Mouse (Mus musculus): ENCODE results near the gene Cers6.

Gene Cers6

DNA sequence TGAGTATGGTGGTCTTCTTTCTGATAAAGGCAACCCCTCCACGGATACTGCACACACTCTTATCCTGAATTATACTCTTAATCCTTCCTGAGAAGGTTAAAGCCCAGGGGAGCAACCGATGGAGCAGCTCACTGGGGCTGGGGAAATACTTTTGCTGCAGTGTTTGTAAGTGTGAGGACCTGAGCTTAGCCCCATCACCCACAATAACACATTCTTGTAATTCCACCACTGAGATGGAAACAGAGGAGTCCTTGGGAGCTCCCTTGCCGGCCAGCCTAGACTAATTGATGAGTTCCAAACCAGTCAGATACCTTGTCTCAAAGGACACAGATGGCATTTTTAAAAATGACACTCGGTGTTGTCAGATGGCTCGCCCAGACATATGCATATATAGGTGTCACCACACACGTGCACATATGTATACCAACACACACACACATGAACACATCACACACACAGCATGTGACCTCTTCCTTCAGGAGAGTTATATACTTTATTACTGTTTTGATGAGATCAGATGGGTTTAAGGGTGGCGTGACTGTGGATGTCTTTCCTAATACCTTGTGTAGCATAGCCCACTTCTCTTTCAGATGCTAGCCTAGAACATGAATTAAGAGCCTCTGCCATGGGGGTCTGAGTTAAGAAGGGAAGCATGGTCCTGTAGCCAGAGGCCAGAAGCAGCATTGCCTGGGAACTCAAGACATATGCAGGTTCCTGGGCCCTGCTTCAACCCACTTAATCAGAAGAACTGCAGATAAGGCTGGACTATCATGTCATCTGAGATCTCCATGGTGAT is 210.4 kb downstream of the Cers6 start:
- no peak for DNase-seq (ENCODE audit: low spot score)

DNA sequence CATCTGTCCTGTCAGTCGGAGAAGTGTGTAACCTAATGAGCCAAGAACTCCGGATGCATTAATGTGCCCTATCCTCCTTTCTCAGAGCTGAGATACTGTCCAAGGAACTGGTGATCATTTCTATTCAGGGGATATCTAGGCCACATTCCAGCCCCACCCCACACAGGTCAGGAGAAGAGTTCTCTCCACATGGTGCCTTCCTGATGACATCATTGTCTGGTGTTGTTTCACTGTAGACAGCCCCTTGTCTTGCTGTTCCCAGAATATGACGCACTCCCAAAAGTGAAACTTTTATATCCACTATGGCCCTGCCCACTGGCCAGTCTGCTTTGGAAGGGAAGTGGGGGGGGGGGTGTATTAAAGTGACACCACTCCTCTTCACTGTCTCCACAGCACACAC is 215.9 kb downstream of the Cers6 start:
- DNase-seq (ENCODE audit: low spot score), result no peak

DNA sequence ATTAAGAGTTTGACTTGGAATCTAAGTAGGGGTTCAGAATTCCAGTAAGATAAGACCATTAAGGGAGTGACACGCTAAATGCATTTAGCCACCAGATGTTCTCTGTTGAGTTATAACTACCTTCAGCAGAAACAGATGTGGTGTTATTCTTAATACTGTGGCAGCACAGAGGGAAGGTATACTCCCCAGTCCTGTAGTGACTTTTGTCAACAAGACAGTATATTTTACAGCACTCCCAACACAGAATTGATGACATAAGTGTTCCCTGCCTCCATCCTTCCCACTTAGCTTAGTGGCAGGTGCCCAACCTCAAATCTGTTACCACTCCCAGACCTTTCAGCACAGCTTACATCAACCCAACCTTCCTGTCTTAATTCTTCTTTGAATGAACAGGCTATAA is 219.5 kb downstream of the Cers6 start:
- DNase-seq (ENCODE audit: low spot score), result no peak

DNA sequence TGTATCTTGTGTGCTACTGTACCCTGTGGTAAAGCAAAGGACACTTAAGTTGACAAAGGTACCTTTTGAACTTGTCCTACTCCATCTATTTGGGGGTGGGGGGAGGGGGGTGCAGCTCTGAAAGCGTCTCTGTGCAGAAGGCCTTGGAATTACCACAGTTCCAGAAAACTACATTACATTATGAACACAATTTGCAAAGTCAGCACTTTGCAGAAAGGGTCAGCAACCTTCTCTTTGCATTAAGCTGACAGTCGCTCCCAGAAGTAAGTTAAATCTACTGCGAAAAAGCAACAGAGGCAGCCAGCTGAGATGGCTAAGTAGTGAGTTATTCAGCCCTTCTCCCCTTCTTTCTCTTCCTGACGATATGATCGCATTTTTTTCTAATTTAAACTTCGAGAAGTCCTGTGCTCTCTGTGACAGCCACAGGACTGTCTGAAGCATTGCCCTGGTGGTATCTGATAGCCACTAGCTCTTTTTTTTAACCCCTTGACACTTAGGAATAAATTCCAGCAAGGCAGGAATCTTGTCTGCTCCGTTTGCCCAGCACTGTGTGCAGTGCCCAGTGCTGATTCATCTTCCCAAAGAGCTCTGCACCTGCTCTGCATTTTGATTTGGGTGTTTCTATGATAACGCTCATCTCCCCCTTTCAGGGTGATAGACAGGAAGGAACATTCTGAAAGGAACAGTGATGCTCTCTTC is 221.4 kb downstream of the Cers6 start:
- DNase-seq (ENCODE audit: low spot score), result no peak

DNA sequence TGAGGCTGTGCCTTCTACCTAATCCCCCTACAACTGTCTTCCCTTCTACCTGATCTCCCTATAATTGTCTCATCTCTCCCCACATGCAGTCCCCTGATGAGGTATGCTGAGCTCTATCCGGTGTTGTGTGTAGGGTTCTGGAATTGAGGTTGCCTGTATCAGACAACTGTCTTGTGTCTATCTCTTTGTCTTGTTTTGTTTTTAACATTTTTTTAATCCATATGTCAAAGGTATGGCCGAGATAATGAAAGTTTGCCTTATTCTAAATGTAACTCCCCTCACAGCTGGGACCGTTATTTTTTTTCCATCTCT is 221.9 kb downstream of the Cers6 start:
- no peak for DNase-seq (ENCODE audit: low spot score)

DNA sequence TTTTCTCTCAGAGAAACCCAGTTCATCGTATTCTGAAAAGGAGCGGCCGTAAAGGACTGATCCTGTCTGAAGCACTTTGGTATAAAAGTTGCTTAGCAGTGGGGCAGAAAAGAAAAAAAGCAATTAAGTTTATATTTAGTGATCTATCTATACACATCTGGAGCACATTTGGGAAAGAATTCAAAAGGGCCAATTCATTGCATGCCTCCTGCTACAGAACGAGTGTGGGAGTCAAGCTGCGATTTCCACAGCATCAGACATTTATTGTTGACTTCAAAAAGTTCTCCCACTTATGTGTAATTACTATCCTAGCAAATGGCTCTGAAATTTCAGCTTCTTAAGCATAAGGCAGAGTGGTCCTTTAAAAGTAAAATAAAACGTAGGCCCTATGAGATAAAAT is 223.2 kb downstream of the Cers6 start:
- no peak for DNase-seq (ENCODE audit: low spot score)

DNA sequence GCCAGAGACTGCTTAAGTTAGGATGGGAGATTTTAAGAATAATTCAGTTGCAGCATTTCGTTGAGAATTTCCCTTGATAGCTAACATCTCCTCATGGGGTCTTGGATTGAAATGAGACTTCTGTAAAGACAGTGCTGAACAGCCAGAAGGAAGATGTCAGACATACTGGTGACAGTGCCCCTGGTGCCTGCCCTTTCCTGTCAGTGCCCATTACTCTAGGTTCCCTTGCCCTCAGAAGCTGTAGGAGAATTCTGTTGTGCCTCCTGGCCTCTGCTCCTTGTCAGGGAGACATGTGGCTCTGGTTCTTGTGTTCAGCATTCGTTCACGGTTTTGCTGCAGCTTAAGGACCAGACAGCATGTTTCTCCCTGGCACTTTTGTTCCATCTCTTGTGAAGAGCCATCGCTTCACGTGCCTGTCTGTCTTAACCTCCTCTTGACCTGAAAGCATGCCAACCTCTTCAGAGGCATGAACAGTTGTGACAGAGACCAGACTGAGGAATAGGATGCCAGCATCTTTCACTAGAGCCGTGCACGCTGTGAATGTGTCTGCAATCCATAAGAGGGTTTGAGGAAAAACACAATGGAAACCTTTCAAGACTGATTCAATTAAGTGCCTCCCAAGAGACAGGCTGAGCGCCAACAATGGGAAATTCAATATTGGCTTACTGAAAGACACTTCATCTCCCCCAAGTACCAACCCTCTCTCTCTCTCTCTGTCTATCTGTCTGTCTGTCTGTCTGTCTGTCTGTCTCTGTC is 225.4 kb downstream of the Cers6 start:
- no peak for DNase-seq (ENCODE audit: low spot score)

DNA sequence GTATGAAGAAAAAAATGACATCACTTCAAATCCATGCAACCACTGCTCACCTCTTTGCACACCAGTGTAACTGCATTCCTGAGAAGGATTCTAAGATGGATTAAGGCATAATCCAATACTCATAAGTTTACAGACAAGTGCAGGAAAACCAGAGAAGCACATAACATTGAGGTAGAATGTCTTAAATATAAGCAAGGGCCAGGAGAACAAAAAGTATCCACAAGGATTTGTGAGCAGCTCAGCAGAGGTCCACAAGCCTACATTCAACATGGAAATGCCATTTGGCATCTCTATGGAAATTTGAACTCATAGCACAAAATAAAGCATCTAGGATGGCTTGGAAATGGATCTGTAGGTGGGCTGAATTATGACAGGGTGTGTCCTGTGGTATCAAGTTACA is 234.6 kb downstream of the Cers6 start:
- no peak for DNase-seq (ENCODE audit: low spot score)

DNA sequence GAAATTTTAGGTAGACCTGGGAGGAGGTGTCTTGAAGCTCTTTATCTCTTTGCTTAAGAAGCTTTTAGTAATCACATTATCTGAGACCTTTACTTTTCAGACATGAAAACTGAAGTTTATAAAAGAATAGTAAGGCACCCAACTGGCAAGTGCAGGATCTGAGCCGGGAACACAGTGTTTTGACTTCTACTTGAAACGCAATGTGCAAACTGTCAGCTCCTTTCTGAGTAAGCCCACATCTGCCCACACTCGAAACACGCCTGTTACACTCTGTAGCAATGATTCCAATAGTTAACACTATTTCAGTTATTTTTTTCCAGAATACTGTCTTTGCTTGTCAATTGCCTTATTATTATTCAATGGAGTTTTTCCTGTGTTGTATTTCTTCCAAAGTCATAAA is 235.6 kb downstream of the Cers6 start:
- DNase-seq (ENCODE audit: low spot score), result no peak

DNA sequence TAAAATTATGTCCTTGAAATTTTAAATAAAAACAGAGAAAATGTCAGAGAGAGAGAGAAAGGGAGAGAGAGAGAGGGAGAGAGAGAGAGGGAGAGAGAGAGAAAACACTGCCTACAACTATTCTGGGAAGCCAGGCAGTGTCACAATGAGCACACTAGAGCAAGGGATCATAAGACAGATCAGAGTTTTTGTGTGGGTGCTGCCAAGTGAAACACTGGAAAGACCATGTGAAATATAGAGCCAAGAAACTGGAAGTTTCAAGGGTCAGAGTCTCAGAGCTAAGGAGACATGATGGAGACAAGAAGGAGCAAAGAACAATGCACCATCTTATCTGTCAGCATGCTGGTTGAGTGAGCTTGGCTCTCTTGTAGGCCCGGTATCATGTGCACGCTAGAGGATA is 236.3 kb downstream of the Cers6 start:
- DNase-seq (ENCODE audit: low spot score), result no peak

DNA sequence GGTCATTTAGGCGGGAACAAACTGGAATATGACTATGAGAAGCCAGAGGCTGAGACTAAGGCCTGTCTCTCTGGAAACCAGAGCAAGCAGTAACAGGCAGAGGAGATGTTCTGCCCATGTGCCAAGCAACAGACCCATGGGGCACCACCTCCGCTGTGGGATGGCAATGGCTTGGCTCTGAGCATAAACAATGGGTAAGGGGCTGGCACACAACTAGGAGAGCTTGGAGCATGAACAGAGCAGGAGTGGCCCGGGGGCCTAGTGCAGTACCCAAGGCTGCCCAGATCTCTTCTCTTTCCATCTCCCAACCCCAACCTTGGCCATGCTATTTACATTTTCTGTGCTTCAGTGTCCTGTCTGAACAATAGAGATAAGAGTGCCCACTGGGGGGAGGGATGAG is 237.5 kb downstream of the Cers6 start:
- no peak for DNase-seq (ENCODE audit: low spot score)

DNA sequence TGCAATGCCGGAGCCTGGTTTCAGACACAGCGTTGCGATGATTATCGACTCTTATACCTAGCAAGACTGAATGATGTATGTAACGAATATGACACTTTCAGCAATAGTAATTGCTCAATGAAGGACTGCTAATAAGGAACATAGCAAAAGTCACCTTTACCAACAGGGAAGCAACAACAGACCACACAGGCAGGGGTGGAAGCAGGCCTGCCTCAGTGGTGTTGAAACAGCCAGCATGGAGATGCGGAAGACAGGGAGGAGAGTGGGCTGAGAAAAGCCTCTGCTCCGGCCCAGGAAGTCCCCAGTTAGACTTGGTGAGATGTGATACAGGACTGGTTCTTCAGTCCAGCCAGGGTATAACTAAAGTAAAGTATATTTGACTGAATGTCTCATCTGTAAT is 237.9 kb downstream of the Cers6 start:
- DNase-seq (ENCODE audit: low spot score), result no peak

DNA sequence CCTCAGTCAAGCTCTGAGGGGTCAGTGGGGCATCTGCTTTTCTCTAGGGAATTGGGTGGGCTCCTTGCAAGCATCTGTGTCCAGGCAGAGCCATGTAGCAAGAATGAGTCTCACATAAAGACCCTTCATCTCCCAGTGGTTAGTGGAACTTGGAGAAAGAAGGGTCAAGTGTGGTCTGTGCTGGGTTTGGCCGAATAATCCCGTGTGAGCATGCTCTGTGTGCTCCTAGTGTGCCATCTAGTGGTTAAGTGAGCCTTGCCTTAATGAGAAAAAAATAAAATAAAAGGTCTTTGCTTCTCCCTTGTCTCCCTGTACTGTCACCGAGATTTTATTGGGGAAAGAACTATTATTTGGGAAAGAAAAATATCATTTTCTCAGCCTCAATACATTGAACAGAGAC is 239.5 kb downstream of the Cers6 start:
- DNase-seq (ENCODE audit: low spot score), result no peak

DNA sequence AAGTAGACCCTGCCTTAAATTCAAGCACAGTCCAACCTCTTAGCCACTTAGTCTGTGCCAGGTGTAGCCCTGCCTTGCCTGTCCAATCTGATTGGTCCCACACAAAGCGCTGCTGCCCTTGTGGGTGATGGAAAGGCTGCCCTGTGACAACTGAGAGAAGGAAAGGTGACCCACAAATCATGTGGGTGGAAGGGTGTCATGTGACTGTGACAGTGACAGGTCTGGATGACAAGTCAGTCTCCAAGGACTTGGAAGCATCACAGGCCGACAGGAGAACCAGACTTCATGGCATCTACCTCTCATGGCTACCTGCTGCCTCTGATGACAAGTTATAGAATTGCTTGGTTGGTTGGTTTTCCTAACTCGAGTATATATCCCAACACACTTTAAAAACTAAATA is 242.3 kb downstream of the Cers6 start:
- DNase-seq (ENCODE audit: low spot score), result no peak

DNA sequence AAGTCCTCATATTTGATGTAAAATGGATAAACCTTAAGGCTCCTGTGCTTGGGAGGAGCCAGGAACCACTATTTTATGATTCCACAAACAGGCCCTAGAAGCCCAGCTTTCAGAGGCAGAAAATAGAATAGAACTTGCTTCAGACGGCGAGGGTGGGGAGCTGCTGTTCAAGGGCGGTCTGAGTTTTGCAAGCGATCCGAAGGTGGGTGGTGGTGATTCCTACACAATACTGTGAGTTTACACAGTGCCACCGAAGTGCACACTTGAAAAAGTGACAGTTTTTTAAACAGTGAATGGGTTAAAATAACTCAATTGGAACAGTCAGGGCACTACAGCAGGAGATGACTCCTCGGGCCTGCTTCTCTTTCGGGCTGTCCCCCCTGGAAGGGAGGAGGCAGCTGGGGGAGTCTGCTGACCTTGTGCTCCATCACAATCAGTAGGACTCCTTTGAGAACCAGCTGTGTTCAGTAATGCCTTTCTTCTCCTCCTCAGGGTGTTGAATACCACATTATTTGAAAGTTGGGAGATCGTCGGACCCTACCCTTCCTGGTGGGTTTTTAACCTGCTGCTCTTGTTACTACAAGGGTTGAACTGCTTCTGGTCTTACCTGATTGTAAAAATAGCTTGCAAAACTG is 243.4 kb downstream of the Cers6 start:
- DNase-seq (ENCODE audit: low spot score), result no peak

DNA sequence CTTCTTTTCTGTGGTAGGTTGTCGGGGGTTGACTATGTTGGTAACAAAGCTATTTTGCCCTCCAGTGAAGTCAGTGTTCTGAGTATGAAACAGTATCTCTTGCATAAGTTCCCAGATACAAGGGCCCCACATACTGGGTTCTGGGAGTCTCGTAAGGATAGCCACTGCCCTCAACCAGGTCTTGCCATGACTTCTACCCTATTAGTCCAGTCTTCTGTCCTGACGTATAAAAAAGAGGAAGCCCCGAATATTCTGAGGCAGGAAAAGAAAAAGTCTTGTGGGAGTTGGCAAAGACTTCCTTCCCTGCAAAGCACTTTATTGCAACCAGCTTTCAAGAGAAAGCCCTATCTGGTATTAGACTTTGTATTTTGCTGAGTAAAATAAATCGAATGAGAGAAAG is 248.0 kb downstream of the Cers6 start:
- DNase-seq (ENCODE audit: low spot score), result no peak

DNA sequence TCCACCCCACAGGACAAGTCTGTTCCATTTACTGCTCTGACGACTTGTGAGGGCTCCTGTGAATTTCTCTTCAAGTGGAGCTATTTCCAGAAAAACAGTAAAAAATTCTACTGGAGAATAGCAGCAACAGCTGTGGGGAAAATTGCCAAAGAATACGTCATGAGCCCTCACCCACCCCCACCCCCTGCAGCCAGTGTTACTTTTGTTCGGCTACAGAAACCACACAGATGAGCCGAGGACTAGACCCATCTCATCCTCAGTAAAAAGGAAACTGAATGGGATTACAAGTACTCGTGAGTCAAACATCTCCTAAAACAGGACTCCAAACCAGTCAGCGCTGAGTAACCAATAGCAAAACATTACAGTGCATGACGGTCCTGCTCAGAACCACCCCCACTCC is 248.5 kb downstream of the Cers6 start:
- DNase-seq (ENCODE audit: low spot score), result no peak

DNA sequence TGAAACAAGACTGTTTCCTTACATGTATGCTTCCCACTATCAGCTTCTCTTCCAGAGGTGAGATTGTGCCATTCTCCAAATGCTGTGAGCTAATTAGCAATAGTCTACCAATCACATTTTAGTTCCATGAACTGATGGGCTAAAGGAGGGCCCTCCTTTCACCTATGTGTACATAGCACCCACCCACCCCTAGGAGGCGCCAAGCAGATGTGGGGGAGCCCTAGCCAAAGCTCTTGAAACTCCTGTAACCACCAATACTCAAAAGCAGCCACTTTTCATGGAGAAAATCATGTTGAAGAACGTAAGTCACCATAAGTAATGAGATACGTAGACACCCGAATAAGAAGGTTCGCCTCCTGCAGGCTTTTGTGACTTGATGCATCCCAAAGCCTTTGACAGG is 251.4 kb downstream of the Cers6 start:
- DNase-seq (ENCODE audit: low spot score), result no peak

DNA sequence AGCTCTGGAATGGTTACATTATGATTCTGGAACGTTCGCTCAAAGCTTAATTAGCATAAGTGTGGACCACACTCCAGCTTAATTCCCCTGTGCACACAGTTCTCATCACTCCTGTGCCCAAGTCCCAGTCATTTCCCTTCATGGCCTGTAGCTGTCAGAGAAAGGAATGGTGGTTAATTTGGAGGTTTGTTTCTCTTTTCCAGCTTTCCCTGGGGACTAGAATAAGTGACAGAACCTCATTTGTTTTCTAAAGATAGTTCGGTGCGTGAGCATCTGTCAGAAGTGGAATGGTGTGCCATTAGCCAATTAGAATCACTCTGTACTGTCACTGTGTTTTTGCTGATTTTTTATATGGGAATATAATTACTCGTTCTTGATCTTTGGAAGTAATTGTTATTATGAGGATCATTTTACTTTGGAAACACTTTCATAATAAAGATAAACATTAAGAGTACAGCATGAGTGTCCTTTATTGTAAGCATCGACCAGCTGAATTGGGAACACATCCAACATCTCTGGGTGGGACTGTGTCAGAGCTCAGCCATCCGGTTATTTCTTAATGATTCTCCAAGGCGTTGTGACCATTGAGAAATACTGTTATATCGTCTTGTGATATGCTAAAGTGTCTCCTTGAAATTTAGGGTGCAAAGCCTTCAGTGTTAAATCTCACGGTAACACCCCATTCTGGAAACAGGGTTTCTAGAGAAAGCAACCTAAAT is 252.7 kb downstream of the Cers6 start:
- DNase-seq (ENCODE audit: low spot score), result no peak

DNA sequence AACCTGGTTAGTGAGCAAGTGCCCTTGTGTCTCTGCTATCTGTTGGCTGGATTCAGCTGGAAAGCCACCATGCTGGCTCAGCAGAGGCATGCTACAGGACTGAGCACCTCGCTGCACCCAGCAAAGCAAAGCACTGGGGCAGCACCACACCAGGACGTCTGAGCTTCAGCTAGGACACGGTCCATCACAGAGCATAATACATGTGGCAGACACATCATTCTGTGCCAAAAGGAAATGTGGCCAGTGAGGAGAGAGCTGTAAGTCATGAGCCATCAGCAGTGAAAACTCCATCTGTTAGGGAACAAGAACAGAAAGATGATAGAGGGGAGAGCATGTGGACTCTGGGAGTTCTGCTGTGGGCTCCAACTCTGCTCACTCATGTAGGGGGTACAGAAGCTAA is 254.7 kb downstream of the Cers6 start:
- DNase-seq (ENCODE audit: low spot score), result no peak

DNA sequence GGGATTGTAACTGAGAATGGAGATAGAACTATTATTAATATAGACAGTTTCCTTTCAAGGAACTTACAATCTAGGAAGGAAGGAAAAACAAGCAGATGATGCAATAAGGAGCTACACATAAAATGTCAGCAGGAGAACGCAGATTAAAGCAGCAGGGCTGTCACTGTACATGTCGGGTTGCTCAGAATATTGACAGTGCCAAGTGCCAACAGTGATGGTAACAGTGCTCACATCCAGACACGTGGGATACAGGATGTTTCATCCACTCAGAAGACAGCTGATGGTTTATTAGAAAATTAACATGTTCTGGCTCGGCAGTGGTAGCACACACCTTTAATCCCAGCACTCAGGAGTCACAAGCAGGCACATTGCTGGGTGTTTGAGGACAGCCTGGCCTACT is 255.5 kb downstream of the Cers6 start:
- no peak for DNase-seq (ENCODE audit: low spot score)

DNA sequence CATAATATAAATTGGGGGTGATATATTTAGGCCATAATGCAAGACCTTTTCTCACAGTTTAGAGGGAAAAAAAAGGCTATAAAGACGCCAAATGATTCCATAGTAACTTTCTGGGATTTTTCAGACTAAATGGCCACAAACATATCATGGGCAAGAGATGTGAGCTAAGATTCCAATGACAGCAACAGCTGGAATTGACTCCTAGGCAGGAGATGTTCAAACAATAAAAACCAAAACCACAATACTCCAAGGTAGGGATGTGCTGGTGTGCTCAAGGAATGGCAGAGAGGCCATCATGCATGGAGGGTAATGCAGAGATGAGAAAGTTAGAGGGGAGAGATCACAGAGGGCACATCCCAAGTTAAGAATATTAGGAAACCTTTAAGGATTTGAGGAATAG is 257.8 kb downstream of the Cers6 start:
- DNase-seq (ENCODE audit: low spot score), result no peak
